Mouse (Mus musculus) cortical plate, adult 2 months (tissue): ENCODE results near the gene F2r.

Experiments used
- CTCF ChIP-seq: fragments of 200-500 bp; IDR thresholded peaks from 2 replicates; pipeline ENCODE4 v1.5.1; 2011; ENCODE audit warnings: mild to moderate bottlenecking, control low read depth, low read length; ENCODE audit not compliant: insufficient read depth; ENCODE audit errors: extremely low read depth
- POLR2A ChIP-seq: fragments of 200-500 bp; IDR thresholded peaks from 2 replicates; pipeline ENCODE4 v1.6.1; 2011; ENCODE audit warnings: mild to moderate bottlenecking, low read length, control low read depth; ENCODE audit not compliant: insufficient read depth; ENCODE audit errors: extremely low read depth

DNA sequence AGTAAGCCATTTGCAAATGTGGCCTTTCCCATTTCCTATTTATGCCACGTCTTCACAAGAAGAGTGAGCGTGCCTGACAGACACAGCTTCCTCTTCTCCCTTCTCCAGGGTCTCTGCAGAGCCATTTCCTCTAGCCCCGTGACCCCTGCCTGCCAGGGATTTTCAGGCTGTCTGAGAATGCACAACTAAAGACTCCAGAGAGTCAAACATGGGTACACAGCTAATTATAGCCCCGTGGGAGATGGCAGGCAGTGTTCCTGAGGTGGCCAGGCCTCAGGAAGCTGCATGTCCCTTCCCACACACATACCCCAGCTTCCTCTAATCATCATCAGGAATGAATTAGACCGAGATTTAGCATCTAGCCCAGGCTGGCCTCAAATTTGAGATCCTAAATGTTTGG, 20.6 kb upstream of the F2r start:
- TF ChIP-seq CTCF, result no peak
- no peak for TF ChIP-seq POLR2A
